Mouse (Mus musculus) MEL (cell line): ENCODE measurements at regions not wholly inside any gene's neighbourhood (a gene's known extent, or its start where the extent isn't known, plus 50 kb on each side); places are given as distances from the start of the nearest gene placed in this dataset.

Source experiments
- DNase-seq: peaks from one replicate; pipeline ENCODE4 v3.0.0; 2011; ENCODE audit warnings: low read depth, low spot score
- H3K27ac ChIP-seq: 2 replicates; pipeline ENCODE4 v1.5.1; 2012; ENCODE audit warnings: low read depth, mild to moderate bottlenecking, control low read depth, low read length, moderate library complexity; ENCODE audit not compliant: control insufficient read depth
- H3K27me3 ChIP-seq, 2 experiments: fragments of 150-350 bp in 1 of 2; sonication (generic) in 1 of 2; 2 replicates each; pipeline ENCODE4 v1.6.1; 2012; ENCODE audit warnings: low read length in 2 of 2, mild to moderate bottlenecking in 2 of 2, improper control_type of control experiment in 1 of 2, moderate library complexity in 1 of 2; ENCODE audit not compliant: insufficient read depth in 2 of 2, control insufficient read depth in 1 of 2
- H3K36me3 ChIP-seq, 2 experiments: 2 replicates each; pipeline ENCODE4 v1.6.1; 2012 to 2014; ENCODE audit warnings: low read length in 2 of 2, improper control_type of control experiment in 1 of 2, inconsistent platforms in 1 of 2, mild to moderate bottlenecking in 1 of 2; ENCODE audit not compliant: insufficient read depth in 2 of 2, control insufficient read depth in 1 of 2
- H3K4me1 ChIP-seq, 2 experiments: fragments of 150-350 bp in 1 of 2; sonication (generic) in 1 of 2; 2 replicates each; pipeline ENCODE4 v1.6.1; 2012; ENCODE audit warnings: low read length in 2 of 2, improper control_type of control experiment in 1 of 2, mild to moderate bottlenecking in 1 of 2; ENCODE audit not compliant: insufficient read depth in 2 of 2, control insufficient read depth in 1 of 2
- H3K4me3 ChIP-seq, 2 experiments: fragments of 150-350 bp in 1 of 2; sonication (generic) in 1 of 2; 2 replicates each; pipeline ENCODE4 v1.5.1; 2012; ENCODE audit warnings: low read depth in 2 of 2, low read length in 2 of 2, mild to moderate bottlenecking in 2 of 2, moderate library complexity in 2 of 2, control low read depth in 1 of 2, improper control_type of control experiment in 1 of 2; ENCODE audit not compliant: control insufficient read depth in 1 of 2, insufficient read depth in 1 of 2
- H3K79me2 ChIP-seq: 2 replicates; pipeline ENCODE4 v1.6.1; 2012; ENCODE audit warnings: mild to moderate bottlenecking, low read length, moderate library complexity; ENCODE audit not compliant: control insufficient read depth, poor library complexity, insufficient read depth
- H3K9ac ChIP-seq: 2 replicates; pipeline ENCODE4 v1.6.1; 2012; ENCODE audit warnings: low read depth, mild to moderate bottlenecking, control low read depth, low read length, moderate library complexity; ENCODE audit not compliant: control insufficient read depth, poor library complexity, severe bottlenecking
- H3K9me3 ChIP-seq: fragments of 150-350 bp; sonication (generic); replicated peaks from 2 replicates; pipeline ENCODE4 v1.6.1; 2012; ENCODE audit warnings: mild to moderate bottlenecking, low read length, improper control_type of control experiment, moderate library complexity; ENCODE audit not compliant: insufficient read depth
- BHLHE40 ChIP-seq: IDR thresholded peaks from 2 replicates; pipeline ENCODE4 v1.6.1; 2012; ENCODE audit warnings: low read depth, mild to moderate bottlenecking, inconsistent platforms, low read length, improper control_type of control experiment, borderline replicate concordance
- CHD1 ChIP-seq: IDR thresholded peaks from 2 replicates; pipeline ENCODE4 v1.6.1; 2012; ENCODE audit warnings: low read depth, mild to moderate bottlenecking, inconsistent platforms, low read length, improper control_type of control experiment
- E2F4 ChIP-seq: IDR thresholded peaks from 2 replicates; pipeline ENCODE4 v1.6.1; 2011; ENCODE audit warnings: low read depth, low read length, improper control_type of control experiment, borderline replicate concordance
- ELF1 ChIP-seq: IDR thresholded peaks from 2 replicates; pipeline ENCODE4 v1.6.1; 2014; ENCODE audit warnings: low read depth, mild to moderate bottlenecking, inconsistent platforms, low read length, improper control_type of control experiment, moderate library complexity
- EP300 ChIP-seq, 2 experiments: IDR thresholded peaks; 2 replicates each; pipeline ENCODE4 v1.6.1; 2011; ENCODE audit warnings: improper control_type of control experiment in 2 of 2, low read length in 2 of 2, low read depth in 1 of 2, mild to moderate bottlenecking in 1 of 2
- HCFC1 ChIP-seq: IDR thresholded peaks from 2 replicates; pipeline ENCODE4 v1.6.1; 2012; ENCODE audit warnings: low read depth, mild to moderate bottlenecking, inconsistent platforms, low read length, improper control_type of control experiment, moderate library complexity
- JUND ChIP-seq: IDR thresholded peaks from 2 replicates; pipeline ENCODE4 v1.6.1; 2011; ENCODE audit warnings: low read depth, mild to moderate bottlenecking, improper control_type of control experiment, low read length
- MAZ ChIP-seq: IDR thresholded peaks from 2 replicates; pipeline ENCODE4 v1.6.1; 2012; ENCODE audit warnings: low read depth, mild to moderate bottlenecking, inconsistent platforms, low read length, improper control_type of control experiment
- MEF2A ChIP-seq: IDR thresholded peaks from 2 replicates; pipeline ENCODE4 v1.6.1; 2014; ENCODE audit warnings: low read depth, mild to moderate bottlenecking, inconsistent platforms, low read length, improper control_type of control experiment; ENCODE audit not compliant: poor library complexity, insufficient replicate concordance, severe bottlenecking; ENCODE audit errors: extremely low read depth
- NRF1 ChIP-seq: IDR thresholded peaks from 2 replicates; pipeline ENCODE4 v1.6.1; 2014; ENCODE audit warnings: low read depth, mild to moderate bottlenecking, inconsistent platforms, low read length, improper control_type of control experiment, moderate library complexity; ENCODE audit not compliant: poor library complexity, insufficient read depth, severe bottlenecking
- POLR2AphosphoS5 ChIP-seq: IDR thresholded peaks from 2 replicates; pipeline ENCODE4 v1.6.1; 2012; ENCODE audit warnings: low read depth, borderline replicate concordance, mild to moderate bottlenecking, inconsistent platforms, low read length, moderate library complexity, mixed read lengths
- RCOR1 ChIP-seq: IDR thresholded peaks from 2 replicates; pipeline ENCODE4 v1.6.1; 2012; ENCODE audit warnings: low read depth, mild to moderate bottlenecking, inconsistent platforms, low read length, improper control_type of control experiment
- USF1 ChIP-seq: IDR thresholded peaks from 2 replicates; pipeline ENCODE4 v1.6.1; 2014; ENCODE audit warnings: low read depth, mild to moderate bottlenecking, inconsistent platforms, low read length, improper control_type of control experiment, moderate library complexity
- USF2 ChIP-seq, 2 experiments: IDR thresholded peaks; 2 replicates each; pipeline ENCODE4 v1.6.1; 2011 to 2012; ENCODE audit warnings: improper control_type of control experiment in 2 of 2, low read length in 2 of 2, borderline replicate concordance in 1 of 2, inconsistent platforms in 1 of 2, low read depth in 1 of 2, mild to moderate bottlenecking in 1 of 2; ENCODE audit not compliant: insufficient read depth in 1 of 2
- ZNF384 ChIP-seq: IDR thresholded peaks from 2 replicates; pipeline ENCODE4 v1.6.1; 2012; ENCODE audit warnings: low read depth, mild to moderate bottlenecking, inconsistent platforms, low read length, improper control_type of control experiment

DNA sequence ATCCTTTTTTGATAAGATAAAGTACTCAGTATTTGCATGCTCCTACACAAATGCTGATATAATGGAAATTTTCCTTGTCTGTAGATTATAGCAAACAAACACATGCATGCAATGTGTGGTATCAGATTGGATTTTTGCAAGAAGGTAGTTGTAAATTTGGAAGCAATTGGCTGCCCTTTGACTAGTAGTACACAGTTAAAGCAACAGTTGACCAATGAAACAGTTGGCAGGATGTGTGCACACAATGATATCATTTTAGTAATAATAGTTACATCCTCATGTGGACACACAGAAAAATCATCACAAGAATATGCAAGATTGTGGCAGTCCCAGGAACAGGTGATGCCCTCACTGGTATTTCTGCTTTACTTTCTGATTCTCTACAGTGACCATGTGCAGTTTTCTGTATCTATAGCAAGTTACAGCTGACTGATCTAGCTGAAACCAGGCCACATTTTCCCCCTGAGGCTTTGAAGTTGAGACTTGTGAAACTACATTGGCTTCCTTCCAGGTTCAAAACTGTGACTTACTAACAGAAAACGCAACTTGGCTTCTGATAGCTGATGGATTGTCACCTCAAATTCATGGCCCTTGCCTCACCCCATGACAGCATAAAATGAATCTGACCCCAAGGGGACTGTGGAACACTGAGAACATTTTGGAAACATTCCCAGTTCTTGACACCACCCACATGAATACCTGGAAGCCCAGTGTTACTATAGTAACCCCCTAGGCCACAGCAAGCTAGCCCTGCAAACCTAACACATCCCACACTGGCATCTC lies 136.3 kb upstream of the Gm37988 start:
- H3K79me2 ChIP-seq, result no peaks in the 10 kb centered on the region
- no peaks in the 10 kb centered on the region for H3K36me3 ChIP-seq
- H3K9me3 ChIP-seq, result no peaks in the 10 kb centered on the region
- no peaks in the 10 kb centered on the region for H3K27me3 ChIP-seq
- no peak for DNase-seq
- no peak overlapping the region for H3K4me3 ChIP-seq
- no peak for TF ChIP-seq RCOR1
- no peak for TF ChIP-seq JUND
- no peak for TF ChIP-seq ZNF384
- TF ChIP-seq CHD1, result no peak
- no peak for TF ChIP-seq USF2 (IDR thresholded peaks at IDR 0.05; ENCODE audit: borderline replicate concordance in 1 of 2, insufficient read depth in 1 of 2, low read depth in 1 of 2, low read length in 2 of 2)
- TF ChIP-seq MAZ, result no peak
- TF ChIP-seq EP300 (IDR thresholded peaks at IDR 0.05; ENCODE audit: low read depth in 1 of 2, low read length in 2 of 2), result no peak
- TF ChIP-seq POLR2AphosphoS5, result no peak
- no peak for TF ChIP-seq MEF2A
- TF ChIP-seq BHLHE40, result no peak
- TF ChIP-seq E2F4, result no peak
- no peak for TF ChIP-seq NRF1
- H3K27ac ChIP-seq, result no peak overlapping the region
- H3K9ac ChIP-seq, result no peak overlapping the region
- H3K4me1 ChIP-seq, result no peaks in the 10 kb centered on the region

DNA sequence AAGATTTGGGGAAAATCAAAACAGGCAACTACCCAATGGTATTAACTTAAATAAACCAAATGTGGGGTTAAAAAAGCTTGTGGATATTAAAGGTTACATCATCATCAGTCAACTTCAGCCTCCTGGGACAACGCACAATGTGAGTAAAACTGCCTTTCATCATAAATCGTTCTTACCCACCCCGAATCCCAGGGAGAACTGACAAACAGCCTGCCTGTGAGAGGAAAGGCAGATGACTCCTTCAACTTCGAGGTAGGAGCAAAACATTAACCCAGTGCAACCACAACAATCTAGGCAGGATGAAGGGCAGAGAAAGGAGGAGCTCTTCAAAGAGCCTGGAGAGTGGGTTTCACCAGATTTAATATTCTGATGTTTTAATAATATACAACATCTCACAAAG lies 135.3 kb upstream of the Gm37988 start:
- Histone ChIP-seq H3K27ac (no peak overlapping the region), H3K4me3 (no peak overlapping the region), H3K9ac (no peak overlapping the region), H3K79me2 (no peaks in the 10 kb centered on the region), H3K9me3 (no peaks in the 10 kb centered on the region), H3K36me3 (no peaks in the 10 kb centered on the region), H3K27me3 (no peaks in the 10 kb centered on the region), H3K4me1 (no peaks in the 10 kb centered on the region)
- no peak for DNase-seq
- no peak for TF ChIP-seq USF1
- no peak for TF ChIP-seq HCFC1
- TF ChIP-seq ELF1, result no peak
